Mouse (Mus musculus): ENCODE results near the gene Mul1. TPM values are rescaled to one million over a fixed set of nuclear protein-coding genes. Genes with fewer than 3 reads are reported as not detected.
A peak's percentile ranks its signal among the peaks of the same experiment; 100 is the strongest.

Mul1 gene
- polyA plus RNA-seq (2016; fragmentation: Nextera tagmentation; extraction: Ambion mirVana) = 16.0 and 17.5 TPM in 2 replicates

DNA sequence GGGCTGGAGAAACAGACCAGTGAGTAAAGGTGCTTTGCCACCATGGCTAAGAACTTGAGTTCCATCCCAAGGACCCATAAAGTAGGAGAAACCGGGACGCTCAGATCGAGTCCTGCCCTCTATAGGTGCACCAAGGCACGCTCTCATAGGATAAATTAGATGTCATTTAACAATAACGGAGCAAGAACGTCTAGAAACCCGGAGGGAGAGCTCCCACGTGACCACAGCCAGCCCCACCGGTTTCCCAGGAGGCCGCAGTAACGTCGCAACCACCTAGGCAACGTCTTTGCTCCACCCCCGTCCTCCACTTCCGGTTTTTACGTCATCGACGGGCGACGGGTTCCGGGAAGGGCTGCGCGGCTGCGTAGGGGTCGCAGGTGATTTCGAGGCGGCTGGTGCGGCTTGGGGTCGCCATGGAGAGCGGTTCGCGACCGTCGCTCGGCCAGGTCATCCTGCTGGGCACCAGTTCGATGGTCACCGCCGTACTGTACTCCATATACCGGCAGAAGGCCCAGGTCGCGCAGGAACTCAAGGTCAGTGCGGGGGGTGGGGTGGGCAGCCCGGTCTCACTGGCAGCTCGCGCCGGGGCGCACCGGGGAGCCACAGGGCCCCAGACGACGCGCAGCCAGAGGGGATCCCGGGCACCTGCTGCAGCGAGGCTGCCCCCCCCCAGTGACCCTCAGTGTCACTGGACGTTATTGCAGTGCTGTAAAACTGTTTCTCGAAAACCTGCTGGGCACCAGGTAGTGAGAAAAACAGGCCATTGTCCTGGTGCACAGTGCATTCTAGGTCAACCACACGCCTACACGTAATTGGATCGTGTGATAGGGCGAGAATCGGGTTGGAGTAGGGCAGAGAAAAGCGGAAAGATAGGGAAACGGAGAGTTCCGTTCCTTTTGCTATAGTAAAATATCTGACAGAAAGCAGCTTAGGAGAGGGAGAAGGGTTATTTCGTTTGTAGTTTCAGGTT lies at the start of gene Mul1:
Mul1 (plus strand) TSS at position 325 of the 970 bp plus-strand sequence.
- no peaks in the 10 kb centered on the region for H3K9me3 ChIP-seq
- peak within 1 kb of the TSS; percentile 84 for H3K9ac ChIP-seq (replicated peaks)
- H3K4me3 ChIP-seq = peak within 1 kb of the TSS; percentile 98
- H3K4me2 ChIP-seq (replicated peaks) = peak within 1 kb of the TSS; percentile 91
- 1% methylated on average over 60 of the region's 64 CpGs for WGBS
- peaks cover 10% of the 10 kb centered on the region for H3K27me3 ChIP-seq
- H3K36me3 ChIP-seq = peaks cover 40% of the 10 kb centered on the region
- ATAC-seq (ENCODE audit: low FRiP score, low read depth) = peak; percentile 89
- peaks cover 19% of the 10 kb centered on the region for H3K4me1 ChIP-seq
- peak within 1 kb of the TSS; percentile 42; the same call in 1 of the 2 replicates for H3K27ac ChIP-seq (replicated peaks)

DNA sequence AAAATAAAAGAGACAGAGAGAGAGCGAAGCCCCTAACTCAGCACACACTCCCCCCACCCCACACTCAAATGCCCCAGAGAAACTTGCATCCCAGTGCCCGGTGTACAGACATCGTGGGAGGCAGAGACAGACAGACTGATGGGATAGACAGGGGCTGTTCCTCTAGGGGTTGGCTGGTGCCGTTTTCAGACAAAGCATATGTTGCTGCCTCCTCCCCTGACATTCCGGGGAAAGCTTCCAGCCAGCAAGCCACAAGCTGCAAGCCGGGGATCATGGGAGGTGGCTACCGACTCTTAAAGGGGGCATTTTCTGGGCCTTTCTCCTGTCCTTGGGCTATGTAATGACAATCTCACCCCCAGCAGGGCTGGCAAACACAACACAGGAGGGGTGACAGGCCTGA lies 40.8 kb upstream of the Mul1 start:
- H3K27ac ChIP-seq (replicated peaks) = no peak overlapping the region
- H3K36me3 ChIP-seq = no peaks in the 10 kb centered on the region
- no peaks in the 10 kb centered on the region for H3K9me3 ChIP-seq
- no peak for ATAC-seq (ENCODE audit: low FRiP score, low read depth)
- H3K4me3 ChIP-seq = no peak overlapping the region
- no peak overlapping the region for H3K9ac ChIP-seq (replicated peaks)
- peaks cover 82% of the 10 kb centered on the region for H3K27me3 ChIP-seq
- no peak overlapping the region for H3K4me2 ChIP-seq (replicated peaks)
- H3K4me1 ChIP-seq = peaks cover 17% of the 10 kb centered on the region
- WGBS = 59% methylated on average over 7 of the region's 7 CpGs

DNA sequence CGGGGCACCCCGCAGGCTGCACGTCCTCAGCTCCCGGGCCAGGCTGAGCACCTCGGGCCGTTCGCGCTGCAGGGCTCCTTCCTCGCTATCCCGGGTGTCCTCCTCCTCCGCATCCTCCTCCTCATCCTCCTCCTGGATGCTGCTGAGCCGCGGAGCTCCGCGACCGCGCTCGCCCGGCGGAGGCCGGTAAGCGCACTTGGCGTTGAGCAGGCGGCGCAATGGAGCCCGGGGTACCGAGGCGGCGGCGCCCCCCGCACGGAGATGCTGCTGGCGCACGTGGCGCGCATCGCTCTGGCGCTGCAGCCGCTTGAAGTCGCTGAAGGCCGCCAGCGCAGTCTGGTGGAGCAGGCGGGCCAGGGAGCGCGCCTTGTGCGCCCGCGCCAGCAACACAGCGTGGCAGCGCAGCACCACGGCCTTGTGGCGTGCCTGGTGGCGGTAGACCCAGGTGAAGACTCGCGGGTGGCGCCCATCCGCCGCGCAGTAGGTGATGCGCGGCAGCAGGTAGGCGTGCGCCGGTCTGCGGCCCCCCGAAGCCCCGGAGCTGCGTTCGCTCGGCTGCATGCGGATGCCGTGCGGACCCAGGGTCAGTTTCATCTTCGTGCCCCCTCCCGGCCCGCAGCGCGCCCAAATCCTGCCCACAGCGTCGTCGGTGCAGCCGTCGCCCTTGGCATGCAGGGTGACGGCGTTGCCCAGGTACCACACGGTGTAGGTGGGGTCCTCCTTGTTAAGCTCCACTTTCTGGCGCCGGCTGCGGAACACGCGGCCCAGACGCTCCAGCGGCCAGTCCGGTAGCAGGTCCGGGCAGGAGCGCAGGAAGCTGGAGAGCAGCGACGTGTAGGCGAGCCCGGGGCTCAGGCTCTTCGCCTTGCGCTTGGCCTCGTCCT lies 39.1 kb upstream of the Mul1 start:
- ATAC-seq (ENCODE audit: low FRiP score, low read depth) = no peak
- WGBS = under 1% methylated on average over 99 of the region's 103 CpGs
- no peak overlapping the region for H3K9ac ChIP-seq (replicated peaks)

DNA sequence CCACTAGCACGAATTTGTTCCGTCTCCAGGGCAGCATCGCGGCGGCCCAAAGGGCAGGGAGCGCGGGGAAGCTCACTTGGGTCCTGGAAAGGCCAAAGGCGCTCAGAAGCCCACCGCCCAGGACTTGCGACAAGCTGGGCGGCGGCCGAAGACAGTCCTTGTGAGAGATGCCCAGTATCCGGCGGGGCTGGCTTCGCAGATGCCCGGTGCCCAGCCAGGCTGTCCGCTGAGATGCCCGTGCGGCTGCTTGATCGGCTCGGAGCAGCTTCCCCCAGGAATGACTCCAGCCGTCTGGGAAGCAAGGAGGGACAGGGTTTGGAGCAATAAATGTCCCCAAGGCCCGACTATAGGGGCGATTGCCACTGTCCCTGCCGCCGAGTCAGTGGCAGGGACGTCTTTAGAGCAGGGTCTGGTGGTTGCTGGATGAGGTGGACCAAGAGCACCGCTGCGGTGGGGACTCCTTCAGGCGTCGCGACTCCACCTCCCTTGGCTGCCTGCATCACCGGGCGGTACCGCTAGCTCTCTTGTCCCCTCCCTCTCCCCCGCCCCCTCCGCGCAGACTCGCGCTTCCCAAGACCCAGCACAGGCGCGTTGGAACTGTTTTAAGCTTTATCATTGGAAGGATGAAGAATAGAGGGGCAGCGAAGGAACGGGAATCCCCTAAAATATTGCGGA lies 38.4 kb upstream of the Mul1 start, which contains the start of gene Fam43b:
Fam43b (minus strand) TSS at position 558 of the 675 bp plus-strand sequence.
- WGBS = 1% methylated on average over 46 of the region's 46 CpGs
- peaks cover 17% of the 10 kb centered on the region for H3K4me1 ChIP-seq
- ATAC-seq (ENCODE audit: low FRiP score, low read depth) = no peak
- H3K4me2 ChIP-seq (replicated peaks) = peak within 1 kb of the TSS; percentile 55
- peaks cover 83% of the 10 kb centered on the region for H3K27me3 ChIP-seq
- no peak within 1 kb of the TSS for H3K9ac ChIP-seq (replicated peaks)
- H3K27ac ChIP-seq (replicated peaks) = no peak within 1 kb of the TSS
- peak within 1 kb of the TSS; percentile 40 for H3K4me3 ChIP-seq
- no peaks in the 10 kb centered on the region for H3K36me3 ChIP-seq
- no peaks in the 10 kb centered on the region for H3K9me3 ChIP-seq

More for the DNA sequence above, 39.1 kb upstream of the Mul1 start:
- Histone ChIP-seq H3K9me3 (no peaks in the 10 kb centered on the region), H3K36me3 (no peaks in the 10 kb centered on the region), H3K27me3 (peaks cover 84% of the 10 kb centered on the region), H3K4me1 (peaks cover 17% of the 10 kb centered on the region), H3K4me2 (replicated peaks) (peak overlapping the region; percentile 55), H3K4me3 (peak overlapping the region; percentile 40), H3K27ac (replicated peaks) (no peak overlapping the region)

DNA sequence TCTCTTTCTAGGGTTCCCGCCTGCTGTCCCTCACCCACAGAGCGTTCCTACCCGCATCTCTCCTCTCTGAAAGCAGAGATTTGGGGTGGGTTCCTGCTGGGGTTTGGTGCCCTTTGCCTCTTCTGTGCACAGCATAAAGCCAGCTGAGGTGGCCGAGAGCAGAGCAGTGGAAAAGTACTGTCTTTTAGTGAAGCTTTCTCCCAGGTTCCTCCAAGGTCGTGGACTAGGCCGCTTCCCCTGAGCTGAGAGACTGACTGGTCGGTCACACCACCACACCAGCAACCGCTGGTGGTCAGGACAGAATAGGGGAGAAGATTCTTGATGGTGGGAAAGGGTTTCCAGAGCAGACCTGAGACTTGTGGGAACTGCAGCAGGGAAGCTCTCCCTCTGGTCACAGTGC lies 37.8 kb upstream of the Mul1 start:
- H3K27ac ChIP-seq (replicated peaks) = no peak overlapping the region
- 6% methylated on average over 8 of the region's 8 CpGs for WGBS
- no peaks in the 10 kb centered on the region for H3K9me3 ChIP-seq
- ATAC-seq (ENCODE audit: low FRiP score, low read depth) = no peak
- peaks cover 78% of the 10 kb centered on the region for H3K27me3 ChIP-seq
- peak overlapping the region; percentile 40 for H3K4me3 ChIP-seq
- peaks cover 17% of the 10 kb centered on the region for H3K4me1 ChIP-seq
- no peak overlapping the region for H3K9ac ChIP-seq (replicated peaks)
- no peaks in the 10 kb centered on the region for H3K36me3 ChIP-seq
- H3K4me2 ChIP-seq (replicated peaks) = peak overlapping the region; percentile 55

DNA sequence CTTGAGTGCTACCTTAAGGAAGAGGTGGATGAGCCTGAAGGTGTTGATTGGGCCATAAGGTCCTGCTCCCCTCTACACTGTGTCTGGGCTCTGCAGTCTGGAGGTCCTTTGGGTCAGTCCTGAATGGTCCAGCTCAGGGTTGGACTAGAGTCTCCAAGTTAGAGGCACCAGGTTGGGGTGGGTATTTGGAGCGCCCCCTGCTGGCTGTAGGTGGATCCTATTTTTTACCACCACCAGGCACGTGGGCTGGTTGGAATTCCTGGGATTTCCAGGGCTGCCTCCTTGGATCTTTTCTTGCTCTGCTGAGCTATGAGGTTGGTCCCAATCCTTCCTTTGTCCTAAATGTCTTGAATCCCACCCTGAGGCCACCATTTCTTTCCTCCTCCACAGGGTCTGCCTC lies 29.7 kb upstream of the Mul1 start:
- Histone ChIP-seq H3K27ac (replicated peaks) (no peak overlapping the region), H3K4me2 (replicated peaks) (no peak overlapping the region), H3K4me1 (no peaks in the 10 kb centered on the region), H3K27me3 (peaks cover 9% of the 10 kb centered on the region), H3K36me3 (no peaks in the 10 kb centered on the region), H3K9me3 (no peaks in the 10 kb centered on the region), H3K9ac (replicated peaks) (no peak overlapping the region), H3K4me3 (no peak overlapping the region)
- 4% methylated on average over 2 of the region's 2 CpGs for WGBS
- ATAC-seq (ENCODE audit: low FRiP score, low read depth) = no peak

DNA sequence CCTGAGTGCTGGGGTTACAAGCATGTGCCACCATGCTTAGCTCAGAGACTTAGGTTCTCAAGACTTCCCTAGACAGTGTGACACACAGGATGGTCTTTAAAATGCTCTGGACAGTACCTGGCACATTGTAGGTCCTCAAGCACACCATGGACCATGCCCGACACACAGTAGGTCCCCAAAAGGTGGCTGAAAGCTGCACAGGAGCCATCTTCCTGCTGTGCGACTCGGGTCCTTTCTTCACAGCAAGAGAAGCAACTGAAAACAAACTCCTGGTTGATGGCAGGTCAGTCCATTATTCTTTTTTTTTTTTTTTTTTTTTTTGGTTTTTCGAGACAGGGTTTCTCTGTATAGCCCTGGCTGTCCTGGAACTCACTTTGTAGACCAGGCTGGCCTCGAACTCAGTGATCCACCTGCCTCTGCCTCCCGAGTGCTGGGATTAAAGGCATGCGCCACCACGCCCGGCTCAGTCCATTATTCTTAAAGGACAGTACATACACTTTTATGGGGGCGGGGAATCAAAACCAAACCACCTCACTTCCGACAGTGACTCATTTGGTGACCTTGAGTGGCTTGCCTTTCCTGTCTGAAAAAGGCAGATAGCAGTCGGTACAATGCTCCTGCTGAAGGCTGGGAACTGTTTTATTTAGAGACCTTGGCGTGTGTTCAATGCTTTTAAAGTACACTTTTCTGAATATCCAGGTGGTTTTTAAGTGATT lies 26.8 kb upstream of the Mul1 start:
- H3K27ac ChIP-seq (replicated peaks) = no peak overlapping the region
- no peak overlapping the region for H3K4me3 ChIP-seq
- H3K9me3 ChIP-seq = no peaks in the 10 kb centered on the region
- H3K4me1 ChIP-seq = no peaks in the 10 kb centered on the region
- ATAC-seq (ENCODE audit: low FRiP score, low read depth) = no peak
- whole genome bisulfite sequencing = 86% methylated on average over 12 of the region's 13 CpGs
- no peak overlapping the region for H3K9ac ChIP-seq (replicated peaks)
- H3K4me2 ChIP-seq (replicated peaks) = no peak overlapping the region
- peaks cover 23% of the 10 kb centered on the region; the same call in 1 of the 2 replicates for H3K27me3 ChIP-seq
- no peaks in the 10 kb centered on the region for H3K36me3 ChIP-seq

DNA sequence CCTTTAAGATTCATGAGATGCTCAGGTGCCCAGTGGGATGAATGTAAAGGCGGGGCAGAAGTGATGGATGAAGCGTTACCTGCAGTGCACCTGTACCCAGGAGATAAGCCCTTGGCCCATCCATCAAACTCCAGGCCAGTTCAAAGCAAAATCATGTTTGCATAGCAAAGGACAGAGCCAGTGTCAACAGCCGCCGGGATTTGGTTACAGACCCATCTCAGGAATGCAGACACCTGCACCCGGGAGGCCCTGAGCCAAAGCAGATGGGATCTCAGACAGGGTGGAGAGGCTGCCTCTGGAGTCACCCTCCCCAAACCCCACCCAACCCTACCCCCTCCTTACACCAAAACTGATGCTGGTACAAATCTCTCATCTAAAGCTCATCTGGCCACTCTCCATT lies 23.5 kb upstream of the Mul1 start:
- H3K9me3 ChIP-seq = no peaks in the 10 kb centered on the region
- no peaks in the 10 kb centered on the region for H3K36me3 ChIP-seq
- no peak overlapping the region for H3K4me2 ChIP-seq (replicated peaks)
- H3K4me1 ChIP-seq = peaks cover 3% of the 10 kb centered on the region; the same call in 1 of the 2 replicates
- no peak overlapping the region for H3K9ac ChIP-seq (replicated peaks)
- H3K27me3 ChIP-seq = peaks cover 35% of the 10 kb centered on the region; the same call in 1 of the 2 replicates
- ATAC-seq (ENCODE audit: low FRiP score, low read depth) = no peak
- WGBS = 22% methylated on average over 5 of the region's 5 CpGs
- H3K4me3 ChIP-seq = no peak overlapping the region
- H3K27ac ChIP-seq (replicated peaks) = no peak overlapping the region

DNA sequence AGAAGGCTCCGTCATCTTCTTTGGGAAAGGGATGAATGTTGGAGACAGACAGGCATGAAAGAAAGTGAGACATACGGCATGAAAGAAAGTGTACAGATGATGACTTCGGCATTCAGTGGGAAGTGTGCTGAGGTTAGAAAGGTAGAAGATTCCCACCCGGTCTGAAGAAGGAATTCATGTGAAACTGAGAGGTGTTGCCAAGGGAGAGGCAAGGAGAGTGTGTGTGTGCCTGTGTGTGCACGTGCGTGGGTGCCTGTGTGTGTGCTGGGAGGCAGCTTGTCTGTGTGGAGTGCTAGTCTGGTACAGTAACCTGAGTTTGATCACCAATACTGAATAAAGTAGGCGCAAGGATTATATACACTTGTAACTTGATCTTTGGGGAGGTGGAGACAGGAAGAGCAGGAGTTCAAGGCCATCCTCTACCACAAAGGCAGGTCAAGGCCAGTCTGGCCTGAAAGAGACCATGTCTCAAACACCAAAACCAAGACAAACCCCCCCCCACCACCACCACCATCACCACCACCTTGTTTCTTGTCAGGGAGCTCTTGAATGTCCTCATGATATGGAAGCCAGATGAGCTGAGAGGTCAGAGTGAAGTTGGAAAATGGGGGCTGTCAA lies 22.9 kb upstream of the Mul1 start:
- Histone ChIP-seq H3K27me3 (peaks cover 36% of the 10 kb centered on the region; the same call in 1 of the 2 replicates), H3K4me2 (replicated peaks) (no peak overlapping the region), H3K27ac (replicated peaks) (no peak overlapping the region), H3K4me3 (no peak overlapping the region), H3K4me1 (peaks cover 3% of the 10 kb centered on the region; the same call in 1 of the 2 replicates), H3K36me3 (no peaks in the 10 kb centered on the region), H3K9ac (replicated peaks) (no peak overlapping the region), H3K9me3 (no peaks in the 10 kb centered on the region)
- 56% methylated on average over 7 of the region's 7 CpGs for WGBS
- ATAC-seq (ENCODE audit: low FRiP score, low read depth) = no peak

DNA sequence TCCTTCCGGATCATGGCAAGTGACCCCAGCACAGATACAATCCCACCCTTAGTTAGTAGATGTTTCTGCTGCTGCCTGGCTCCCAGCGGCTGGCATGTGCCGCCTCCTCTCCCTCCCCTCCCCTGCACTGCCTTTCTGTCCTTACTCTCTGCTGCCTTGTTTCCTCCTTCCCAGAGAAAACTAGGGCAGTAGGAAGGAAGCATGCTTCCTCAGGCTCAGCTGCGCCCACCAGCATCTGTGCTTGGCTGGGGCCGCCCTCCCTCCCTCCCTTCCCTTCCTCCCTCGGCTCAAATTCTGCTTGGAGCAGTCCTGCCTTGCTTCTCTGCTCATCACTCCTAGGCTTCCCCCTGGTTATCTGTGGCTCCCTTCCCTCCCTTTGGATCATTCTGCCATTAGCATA lies 19.7 kb upstream of the Mul1 start:
- no peaks in the 10 kb centered on the region for H3K36me3 ChIP-seq
- no peak overlapping the region for H3K9ac ChIP-seq (replicated peaks)
- peaks cover 10% of the 10 kb centered on the region; the same call in 1 of the 2 replicates for H3K4me1 ChIP-seq
- no peaks in the 10 kb centered on the region for H3K9me3 ChIP-seq
- ATAC-seq (ENCODE audit: low FRiP score, low read depth) = no peak
- 29% methylated on average over 6 of the region's 6 CpGs for WGBS
- peak overlapping the region; percentile 20; the same call in 1 of the 2 replicates for H3K27ac ChIP-seq (replicated peaks)
- peaks cover 50% of the 10 kb centered on the region; the same call in 1 of the 2 replicates for H3K27me3 ChIP-seq
- no peak overlapping the region for H3K4me3 ChIP-seq
- H3K4me2 ChIP-seq (replicated peaks) = no peak overlapping the region
